Comparison of ENCODE assay signal across 11 mouse cellular contexts in the genomic region with DNA sequence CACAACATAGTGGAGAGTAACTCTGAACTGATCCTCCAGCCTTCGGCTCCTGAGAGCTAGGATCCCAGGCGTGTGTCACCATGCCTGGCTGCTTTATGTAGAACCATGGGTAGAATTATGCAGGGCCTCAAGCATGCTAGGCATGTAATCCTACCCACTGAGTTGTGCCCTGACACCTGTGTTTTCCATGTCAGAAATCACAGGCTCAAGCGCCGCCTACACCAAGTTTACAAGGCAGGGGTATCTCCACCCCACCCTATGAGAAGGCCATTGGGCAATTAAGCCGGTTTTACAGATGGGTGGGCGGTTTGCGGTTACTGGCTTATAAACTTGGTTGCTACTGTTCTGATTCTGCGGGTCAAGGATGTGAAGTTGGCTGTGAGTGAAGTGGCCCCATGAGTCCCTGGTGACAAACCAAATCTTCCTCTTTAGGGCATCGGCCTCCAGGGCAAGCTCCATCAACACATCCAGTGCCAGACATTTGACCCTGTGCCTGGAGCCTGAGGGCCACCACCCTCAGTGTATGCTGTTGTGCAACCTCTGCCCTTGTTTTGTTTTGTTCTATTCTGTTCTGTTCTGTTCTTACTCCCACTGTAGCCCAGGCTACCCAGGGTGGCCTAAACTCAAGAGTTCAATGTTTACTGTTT. TPM values are rescaled to one million over a fixed set of nuclear protein-coding genes. Genes with fewer than 3 reads are reported as not detected.
A peak's percentile ranks its signal among the peaks of the same experiment; 100 is the strongest.
DNase-seq lines count a peak whose midpoint lies in the region; ATAC-seq lines count a peak whose summit lies in the region.
"Had no signal": no experiment of that assay in that cellular context is flagged by ENCODE, and none has a peak within 500 bp of the region (broad histone marks: within the 10 kb centered on the region; RNA-seq: fewer than 3 reads in every experiment).

No protein-coding gene starts in this region.

- H3K4me1 ChIP-seq in limb, embryonic 15.5 days, result peaks cover 63% of the 10 kb centered on the region

- no peaks in the 10 kb centered on the region for H3K27me3 ChIP-seq in limb, embryonic 15.5 days

- H3K4me2 ChIP-seq in limb, embryonic 15.5 days, result no peak overlapping the region

- H3K27ac ChIP-seq in limb, embryonic 15.5 days, result peak overlapping the region; percentile 54

- 46% methylated on average over 9 of the region's 9 CpGs for WGBS in limb, embryonic 15.5 days

- H3K9ac ChIP-seq in limb, embryonic 15.5 days, result no peak overlapping the region

- no peaks in the 10 kb centered on the region for H3K36me3 ChIP-seq in limb, embryonic 15.5 days

- H3K4me3 ChIP-seq in limb, embryonic 15.5 days, result no peak overlapping the region

- no peak for ATAC-seq in limb, embryonic 15.5 days (ENCODE audit: insufficient number of reproducible peaks, low FRiP score, low TSS enrichment, low read depth)

- no peaks in the 10 kb centered on the region for H3K9me3 ChIP-seq in limb, embryonic 15.5 days

- peak; percentile 79 for DNase-seq in adrenal gland, adult 8-10 months
- DNase-seq in adrenal gland, adult 18-20 months (ENCODE audit: low spot score in 2 of 2), result no peak
- peak; percentile 63 for DNase-seq in lung, adult 18-20 months
- no peak for DNase-seq in lung, postnatal 14 days
- no peak for DNase-seq in frontal cortex, postnatal 14 days (ENCODE audit: low spot score in 2 of 2)
- no peak for DNase-seq in cerebellum, adult 11-12 months
- DNase-seq in ovary, postnatal 36 days (ENCODE audit: low spot score), result no peak

RNA-seq across cellular contexts. Expression of gene Slc8b1, which starts 3.2 kb away (rescaled TPM):
- 10 to 100 TPM; 29.5 to 36.7 (median 34.1) TPM for total RNA-seq in adrenal gland, adult 8-10 months (2022)
- total RNA-seq in adrenal gland, adult 18-20 months (2021), result 10 to 100 TPM; 26.4 to 31.7 TPM
- polyA plus RNA-seq in limb, embryonic 15.5 days (2015; fragmentation: Nextera tagmentation; extraction: Ambion mirVana), result 12.0 and 13.4 TPM in 2 replicates

RNA-seq across cellular contexts. Expression of gene Plbd2, which starts 10.7 kb away (rescaled TPM):
- 100 to 1,000 TPM in 2 of 4 experiments, 10 to 100 TPM in 2; 97.4 to 106 (median 100) TPM for total RNA-seq in adrenal gland, adult 8-10 months (2022)
- 10 to 100 TPM; 76.9 to 90.1 TPM for total RNA-seq in adrenal gland, adult 18-20 months (2021)
- polyA plus RNA-seq in limb, embryonic 15.5 days (2015; fragmentation: Nextera tagmentation; extraction: Ambion mirVana), result 58.9 and 63.4 TPM in 2 replicates

RNA-seq across cellular contexts. Expression of gene Sds, which starts 37.8 kb away (rescaled TPM):
- under 1 TPM in 1 of 4 experiments, not detected in 3; 0.35 TPM for total RNA-seq in adrenal gland, adult 8-10 months (2022)
- total RNA-seq in adrenal gland, adult 18-20 months (2021), result not detected
- polyA plus RNA-seq in limb, embryonic 15.5 days (2015; fragmentation: Nextera tagmentation; extraction: Ambion mirVana), result 0.24 TPM in 1 of 2 replicates, not detected in the other
- total RNA-seq: left cerebral cortex, postnatal 10 days had no signal
- polyA plus RNA-seq: embryonic facial prominence, embryonic 11.5 days; urinary bladder, adult 2 months had no signal

RNA-seq across cellular contexts. Expression of gene Sdsl, which starts 41.5 kb away (rescaled TPM):
- total RNA-seq in adrenal gland, adult 8-10 months (2022), result 100 to 1,000 TPM in 3 of 4 experiments, 10 to 100 TPM in 1; 96.5 to 107 (median 105) TPM
- total RNA-seq in adrenal gland, adult 18-20 months (2021), result 10 to 100 TPM; 55.6 to 78.2 TPM
- polyA plus RNA-seq in limb, embryonic 15.5 days (2015; fragmentation: Nextera tagmentation; extraction: Ambion mirVana), result 0.57 and 0.95 TPM in 2 replicates

Comparison
In these comparisons a context has a peak if more than half of its experiments do, and no peak if none do; other contexts are left out.
1. DNase-seq: peak in adrenal gland, adult 8-10 months (single experiment) and lung, adult 18-20 months (2 of 2); none in adrenal gland, adult 18-20 months (0 of 2), lung, postnatal 14 days (single experiment), frontal cortex, postnatal 14 days (0 of 2), cerebellum, adult 11-12 months (single experiment) and ovary, postnatal 36 days (single experiment).